Mouse (Mus musculus) cortical plate, adult 2 months (tissue): ENCODE measurements around the gene Ncoa1.

ENCODE experiments used
- CTCF ChIP-seq: fragments of 200-500 bp; IDR thresholded peaks from 2 replicates; pipeline ENCODE4 v1.5.1; 2011; ENCODE audit warnings: mild to moderate bottlenecking, control low read depth, low read length; ENCODE audit not compliant: insufficient read depth; ENCODE audit errors: extremely low read depth
- POLR2A ChIP-seq: fragments of 200-500 bp; IDR thresholded peaks from 2 replicates; pipeline ENCODE4 v1.6.1; 2011; ENCODE audit warnings: mild to moderate bottlenecking, low read length, control low read depth; ENCODE audit not compliant: insufficient read depth; ENCODE audit errors: extremely low read depth

- TF ChIP-seq CTCF, result no peak
- TF ChIP-seq POLR2A, result no peak
Observed at GRCm38 (mm10) chr12:4295881-4296280, 181.1 kb downstream of the Ncoa1 start.
